Mouse (Mus musculus): ENCODE results near the gene B4galnt2. TPM values are rescaled to one million over a fixed set of nuclear protein-coding genes. Genes with fewer than 3 reads are reported as not detected.
"Not testable (repeated sequence)": the region's sequence is repeated elsewhere in the genome, so short reads cannot be mapped to it uniquely, and the experiment has no call there.

Gene B4galnt2
- total RNA-seq, 2 experiments from 2014 or later: not detected

DNA sequence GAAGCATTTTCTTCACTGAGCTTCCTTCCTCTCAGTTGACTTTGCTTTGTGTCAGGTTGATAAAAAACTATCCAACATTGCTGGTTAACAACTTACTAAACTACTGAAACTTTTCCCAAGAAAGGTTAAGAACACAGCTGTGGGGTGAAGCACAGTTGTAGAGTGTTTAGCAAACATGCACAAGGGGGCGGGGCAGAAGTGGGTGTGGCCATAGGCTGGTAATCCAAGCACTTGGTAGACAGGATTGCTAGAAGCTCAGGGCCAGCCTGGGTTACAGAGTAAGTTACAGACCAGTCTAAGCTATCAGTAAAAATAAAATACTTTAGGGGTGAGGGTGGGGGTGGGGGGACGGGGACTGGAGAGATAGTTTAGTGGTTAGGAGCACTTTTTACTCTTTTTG, 10.4 kb downstream of the B4galnt2 start:
- no peak for DNase-seq (ENCODE audit: low spot score in 2 of 2)

- no peak for DNase-seq (ENCODE audit: low spot score in 2 of 2)
These were observed 18.1 kb downstream of the B4galnt2 start for GRCm38 (mm10) chr11:95896446-95897179.

- DNase-seq (ENCODE audit: low spot score in 2 of 2): no peak
These were observed 24.1 kb downstream of the B4galnt2 start for GRCm38 (mm10) chr11:95890462-95891051.

GRCm38 (mm10) chr11:95879861-95880260, 34.8 kb downstream of the B4galnt2 start:
- not testable (repeated sequence) for DNase-seq (ENCODE audit: low spot score in 2 of 2)

DNA sequence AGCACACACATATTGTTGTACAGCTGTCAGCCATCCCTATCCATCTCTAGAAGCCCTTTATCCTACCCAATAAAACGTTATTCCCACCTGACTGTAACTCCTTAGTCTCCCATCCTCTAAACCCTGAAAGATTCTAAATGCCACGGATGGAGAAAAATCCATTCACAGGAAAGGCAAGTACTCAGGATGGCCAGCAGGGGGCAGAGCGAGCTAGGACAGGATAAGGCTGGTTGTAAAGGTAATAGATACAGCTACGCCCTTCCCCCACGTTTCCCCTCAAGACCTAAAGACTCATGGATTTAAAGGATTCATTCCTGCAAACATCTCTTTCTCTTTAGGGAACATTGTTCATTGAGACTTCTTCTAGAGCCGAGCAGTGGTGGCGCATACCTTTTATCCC, 38.4 kb downstream of the B4galnt2 start:
- peak; percentile 67 to 73 for DNase-seq (ENCODE audit: low spot score in 2 of 2)

DNA sequence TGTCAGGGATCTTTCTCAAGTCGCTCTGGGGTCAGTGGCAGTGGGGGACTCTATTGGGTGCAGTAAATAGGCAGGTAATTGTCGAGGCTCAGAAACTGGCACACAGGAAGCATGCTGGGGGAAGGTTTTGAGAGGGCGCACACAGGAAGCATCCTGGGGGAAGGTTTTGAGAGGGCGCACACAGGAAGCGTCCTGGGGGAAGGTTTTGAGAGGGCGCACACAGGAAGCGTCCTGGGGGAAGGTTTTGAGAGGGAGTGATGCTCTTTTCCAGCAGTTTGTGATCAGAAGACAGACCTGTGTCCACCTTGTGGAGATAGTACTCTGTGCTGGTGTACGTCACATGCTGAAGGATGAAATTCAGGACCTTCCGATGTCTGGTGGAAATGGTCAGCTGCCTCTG, 38.9 kb downstream of the B4galnt2 start:
- DNase-seq (ENCODE audit: low spot score in 2 of 2): peak; percentile 12

- DNase-seq (ENCODE audit: low spot score in 2 of 2): no peak
These were observed 44.7 kb downstream of the B4galnt2 start for GRCm38 (mm10) chr11:95869918-95870470.

GRCm38 (mm10) chr11:95869442-95869841, 45.2 kb downstream of the B4galnt2 start:
- no peak for DNase-seq (ENCODE audit: low spot score in 2 of 2)

- no peak for DNase-seq (ENCODE audit: low spot score in 2 of 2)
These were observed 53.3 kb downstream of the B4galnt2 start for GRCm38 (mm10) chr11:95861397-95861796.

DNA sequence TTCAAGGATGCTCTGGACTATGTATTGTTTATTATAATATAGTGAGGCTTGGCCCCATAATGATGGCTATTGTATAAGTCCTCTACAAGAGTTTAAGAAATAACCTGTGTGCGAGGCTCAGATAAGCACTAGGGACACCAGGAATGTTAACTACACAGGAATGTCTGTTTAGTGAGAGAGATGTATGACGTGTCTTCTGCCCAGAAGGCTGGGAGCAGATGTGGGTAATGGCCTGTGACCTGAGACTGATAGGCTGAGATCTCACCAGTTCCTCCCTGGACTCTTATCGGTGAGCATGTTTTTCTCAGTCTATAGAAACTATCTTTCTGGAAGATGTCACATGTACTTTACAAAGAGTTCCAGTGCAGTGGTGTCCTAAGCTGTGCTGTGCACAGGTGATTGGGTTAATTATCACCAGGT, 54.6 kb downstream of the B4galnt2 start:
- DNase-seq (ENCODE audit: low spot score in 2 of 2): no peak

- peak in 1 of 2 experiments; percentile 72 for DNase-seq (ENCODE audit: low spot score in 2 of 2)
These were observed 55.2 kb downstream of the B4galnt2 start for GRCm38 (mm10) chr11:95859468-95859855.

DNA sequence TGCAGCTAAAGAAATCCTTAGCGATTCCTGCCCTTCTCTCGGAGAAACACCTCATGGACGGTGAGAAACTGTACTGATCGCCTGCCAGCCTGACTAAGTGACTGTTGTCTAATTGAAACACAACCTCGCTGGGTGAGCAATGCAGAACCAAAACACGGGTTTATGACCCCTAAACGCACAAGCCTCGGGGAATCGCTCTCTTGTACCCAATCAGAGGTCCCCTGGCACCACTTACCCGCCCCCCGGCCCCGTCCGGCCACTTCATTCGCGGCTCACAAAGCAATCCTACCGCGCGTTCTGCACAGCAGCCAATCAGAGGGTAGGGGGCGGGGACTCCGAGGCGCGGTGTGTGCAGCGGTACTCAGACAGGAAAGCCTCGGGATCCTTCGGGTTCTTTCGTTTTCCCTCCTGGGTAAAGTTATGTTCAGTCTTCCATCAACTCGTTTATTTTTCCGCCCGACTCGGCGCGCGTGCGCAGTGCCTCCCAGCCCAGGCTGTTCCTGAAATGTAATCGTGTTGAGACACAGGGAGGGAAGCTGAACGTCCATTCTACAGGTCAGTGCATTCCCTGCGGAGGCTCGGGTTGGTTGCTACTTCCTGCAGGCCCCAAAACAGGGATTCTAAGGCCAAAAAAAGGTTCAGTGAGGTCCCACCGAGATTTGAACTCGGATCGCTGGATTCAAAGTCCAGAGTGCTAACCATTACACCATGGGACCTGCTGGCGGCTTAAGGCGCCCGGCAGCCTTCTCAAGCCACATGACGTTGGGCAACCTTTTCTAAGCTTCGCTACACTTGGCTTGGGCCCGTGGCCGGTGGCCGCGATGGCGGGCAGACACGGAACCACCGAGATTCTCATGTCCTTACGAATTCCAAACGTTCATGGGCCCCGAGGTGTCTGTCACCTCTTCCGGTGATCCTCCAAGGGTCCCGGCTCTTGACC, 55.9 kb downstream of the B4galnt2 start:
- peak; percentile 98 for DNase-seq (ENCODE audit: low spot score in 2 of 2)

- no peak for DNase-seq (ENCODE audit: low spot score in 2 of 2)
These were observed 56.8 kb downstream of the B4galnt2 start for GRCm38 (mm10) chr11:95857716-95858527.

DNA sequence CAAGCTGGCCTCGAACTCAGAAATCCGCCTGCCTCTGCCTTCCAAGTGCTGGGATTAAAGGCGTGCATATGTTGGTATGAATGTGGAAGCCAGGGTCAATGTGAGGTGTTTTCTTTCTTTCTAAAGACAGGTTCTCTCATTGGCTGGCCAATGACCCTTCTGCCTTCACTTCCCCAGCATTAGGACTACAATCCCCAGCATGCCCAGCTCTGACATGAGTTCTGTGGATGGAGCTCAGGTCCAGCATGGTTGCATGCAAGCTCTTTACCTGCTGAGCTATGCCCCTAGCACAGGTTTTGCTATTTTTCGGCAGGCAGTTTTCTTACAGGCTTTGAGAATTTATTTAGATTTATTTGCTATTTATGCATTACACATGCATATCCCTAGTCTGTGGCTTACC, 57.4 kb downstream of the B4galnt2 start:
- DNase-seq (ENCODE audit: low spot score in 2 of 2): no peak

DNA sequence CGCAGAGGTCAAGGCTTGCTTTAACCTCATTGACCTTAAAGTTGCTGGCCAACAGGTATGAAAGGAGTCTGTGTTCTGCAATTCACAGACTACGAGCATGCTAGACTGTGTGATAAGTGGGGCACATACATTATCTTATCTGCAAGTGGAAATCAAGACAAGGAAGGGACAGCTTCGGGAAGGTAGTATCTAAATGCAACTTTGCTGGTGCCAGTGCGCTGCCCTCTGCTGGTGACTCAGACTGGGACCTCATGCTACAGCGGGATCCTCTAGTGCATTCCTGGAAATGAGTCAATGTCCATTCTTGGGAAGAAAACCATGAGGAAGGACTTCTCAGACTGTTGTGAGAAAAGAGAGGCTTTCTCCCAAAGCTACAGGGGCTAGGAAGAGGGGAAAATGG, 61.0 kb downstream of the B4galnt2 start:
- peak in 1 of 2 experiments; percentile 66 for DNase-seq (ENCODE audit: low spot score in 2 of 2)

- DNase-seq (ENCODE audit: low spot score in 2 of 2): no peak
These were observed 63.8 kb downstream of the B4galnt2 start for GRCm38 (mm10) chr11:95850898-95851297.

DNA sequence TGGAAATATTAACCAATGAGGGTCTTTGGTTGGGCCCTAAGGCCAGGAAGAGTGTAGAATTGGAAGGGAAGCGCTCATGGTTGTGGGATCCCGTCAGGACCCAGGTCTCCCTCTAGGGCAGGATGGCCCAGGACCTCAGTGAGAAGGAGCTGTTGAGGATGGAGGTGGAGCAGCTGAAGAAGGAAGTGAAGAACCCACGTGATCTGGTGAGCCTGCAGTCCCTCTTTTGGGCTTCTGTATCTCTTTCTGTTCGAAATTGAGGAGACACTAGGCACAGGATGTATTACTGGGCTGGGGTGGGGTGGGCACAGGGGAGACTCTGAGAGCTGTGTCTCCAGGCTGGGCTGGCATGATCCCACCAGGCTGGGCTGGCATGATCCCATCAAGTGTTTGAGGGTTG, 69.8 kb downstream of the B4galnt2 start:
- no peak for DNase-seq (ENCODE audit: low spot score in 2 of 2)

- no peak for DNase-seq (ENCODE audit: low spot score in 2 of 2)
These were observed 71.2 kb downstream of the B4galnt2 start for GRCm38 (mm10) chr11:95843421-95843950.

- no peak for DNase-seq (ENCODE audit: low spot score in 2 of 2)
These were observed 71.7 kb downstream of the B4galnt2 start for GRCm38 (mm10) chr11:95842953-95843352.

- DNase-seq (ENCODE audit: low spot score in 2 of 2): no peak
These were observed 72.5 kb downstream of the B4galnt2 start, which contains the start of gene Abi3 for GRCm38 (mm10) chr11:95842074-95842681. Abi3 (minus strand) TSS chr11:95842476.

Measured in layer of hippocampus, postnatal 10 days (tissue).